Mouse (Mus musculus) stomach, postnatal 0 days (tissue): ENCODE data around the gene Lyz2.
"Not testable (repeated sequence)": the region's sequence is repeated elsewhere in the genome, so short reads cannot be mapped to it uniquely, and the experiment has no call there.

Experiments used
- CTCF ChIP-seq: IDR thresholded peaks from 2 replicates; pipeline ENCODE4 v1.5.1; 2016; ENCODE audit warnings: antibody characterized with exemption, low read depth, mild to moderate bottlenecking, moderate library complexity
- EP300 ChIP-seq: optimal IDR thresholded peaks from 2 replicates; pipeline ENCODE3; 2016; ENCODE audit warnings: antibody characterized with exemption

- TF ChIP-seq CTCF, EP300: not testable (repeated sequence)
Measured at GRCm38 (mm10) chr10:117289034-117289505, 6.9 kb upstream of the Lyz2 start.
